Mouse (Mus musculus): ENCODE data around the gene Nlrx1.
A peak's percentile ranks its signal among the peaks of the same experiment; 100 is the strongest.

Gene Nlrx1

DNA sequence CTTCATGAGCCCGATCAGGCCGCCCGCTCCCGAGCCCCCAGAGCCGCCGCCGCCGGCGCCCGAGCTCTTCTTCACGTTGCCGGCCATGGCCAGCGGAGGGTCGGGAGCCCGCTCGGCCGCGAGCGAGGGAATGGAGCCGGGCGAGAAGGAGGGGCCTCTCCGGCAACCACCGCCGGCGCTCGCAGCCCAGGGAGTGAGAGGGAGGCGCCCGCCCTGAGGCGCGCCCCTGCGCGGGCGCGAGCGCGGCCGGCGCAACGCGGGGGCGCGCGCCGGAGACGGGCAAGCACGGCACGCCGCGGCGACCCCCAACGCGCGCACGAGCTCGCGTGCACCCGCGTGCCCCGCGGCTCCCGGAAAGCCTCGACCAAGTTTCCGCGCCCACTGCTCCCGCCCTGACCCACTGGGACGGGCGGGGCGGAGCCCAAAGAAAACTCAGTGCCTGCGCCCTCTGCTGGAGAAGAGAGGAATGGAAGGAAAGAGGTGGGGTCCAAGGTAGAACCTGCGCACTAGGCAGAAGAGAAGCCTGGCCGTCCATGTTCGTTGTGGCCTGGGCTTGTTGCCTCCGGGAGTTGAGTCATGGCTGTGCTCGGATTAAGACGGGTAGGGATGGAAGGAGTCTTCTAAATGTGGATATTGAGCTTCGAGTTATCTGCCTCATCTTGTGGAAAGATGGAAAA is 34.5 kb downstream of the Nlrx1 start, which contains the start of gene Cbl:
Gene Cbl (minus strand): TSS at position 248 of the 677 bp plus-strand sequence.
- peak; percentile 99 for DNase-seq

- peak; percentile 76 to 86 for DNase-seq
Observed at GRCm38 (mm10) chr9:44233021-44233801, 35.2 kb downstream of the Nlrx1 start.

DNA sequence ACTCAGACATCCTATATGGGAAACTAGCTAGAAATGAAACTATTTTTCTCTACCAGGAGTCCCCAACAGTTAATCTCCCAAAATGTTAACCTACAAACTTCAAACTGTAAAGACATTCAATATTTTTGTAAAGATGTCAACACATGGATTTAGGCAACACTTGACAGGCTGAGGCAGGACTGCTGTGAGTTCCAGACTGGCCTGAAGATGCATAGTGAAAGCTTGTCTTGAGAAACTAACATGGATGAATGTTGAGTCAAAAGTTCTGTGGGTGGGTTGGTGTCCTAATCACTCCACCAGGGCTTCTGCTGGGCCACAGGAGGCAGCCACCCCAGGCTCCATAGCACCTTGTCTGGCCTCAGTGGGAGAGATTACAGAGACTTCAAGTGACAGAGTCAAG is 36.8 kb downstream of the Nlrx1 start:
- DNase-seq: no peak

GRCm38 (mm10) chr9:44225993-44226392 is 42.4 kb downstream of the Nlrx1 start:
- DNase-seq: no peak

DNA sequence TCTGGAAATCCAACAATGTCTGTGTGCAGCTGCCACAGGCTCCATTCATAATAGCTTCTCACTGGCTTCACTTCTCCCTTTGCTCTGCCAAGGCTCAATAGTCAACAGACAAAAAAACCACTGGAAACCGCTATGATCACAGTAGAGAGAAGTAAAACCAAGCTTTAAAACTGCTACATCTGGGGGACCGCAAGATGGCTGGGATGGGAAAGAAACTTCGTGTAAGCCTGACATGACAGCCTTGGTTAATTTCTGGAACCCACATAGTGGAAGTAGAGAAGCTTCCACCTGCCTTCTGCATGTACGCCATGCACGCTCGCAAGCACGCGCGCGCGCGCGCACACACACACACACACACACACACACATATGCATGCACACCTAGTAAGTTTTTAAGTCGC is 54.9 kb downstream of the Nlrx1 start:
- no peak for DNase-seq

DNA sequence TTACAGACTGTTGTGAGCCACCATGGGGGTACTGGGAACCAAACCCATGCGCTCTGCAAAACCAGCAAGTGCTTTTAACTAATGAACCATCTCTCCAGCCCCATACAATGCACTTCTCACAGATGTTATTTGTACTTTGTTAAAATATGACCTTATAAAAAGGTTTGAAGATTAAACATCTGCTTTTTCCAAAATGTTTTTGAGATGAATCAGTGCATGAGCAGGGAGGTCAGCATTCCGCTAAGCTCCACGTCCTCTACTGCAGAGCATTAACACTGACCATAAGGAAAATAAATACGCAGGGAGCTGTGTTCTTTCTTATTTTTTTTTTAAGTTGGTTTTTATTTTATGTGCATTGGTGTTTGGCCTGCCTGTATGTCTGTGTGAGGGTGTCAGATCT is 56.0 kb downstream of the Nlrx1 start:
- DNase-seq: no peak

- DNase-seq: no peak
Observed at GRCm38 (mm10) chr9:44209416-44209815, 59.0 kb downstream of the Nlrx1 start.

DNA sequence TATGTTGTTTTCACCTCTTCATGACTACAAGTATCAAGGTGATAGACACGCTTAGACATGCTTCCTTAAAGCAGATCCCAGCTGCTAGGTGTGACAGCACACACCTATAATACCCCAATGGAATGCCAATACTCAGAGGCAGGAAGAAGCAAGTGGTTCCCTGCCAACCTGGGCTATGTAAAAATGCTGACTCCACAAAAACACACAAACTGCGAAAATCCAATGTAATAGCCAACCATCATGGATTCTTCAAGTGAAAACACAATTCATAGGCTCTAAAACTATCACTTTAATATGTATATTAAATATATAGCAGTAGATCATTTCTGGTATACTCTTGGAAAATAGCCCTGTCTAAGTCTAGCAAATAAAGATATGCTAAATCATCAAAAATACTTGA is 60.6 kb downstream of the Nlrx1 start:
- DNase-seq: no peak

Measured in thymus, postnatal 36 days (tissue).